Mouse (Mus musculus) CH12.LX (cell line): ENCODE data around the gene Zpbp2.

Source experiments
- CTCF ChIP-seq, 2 experiments: IDR thresholded peaks in 1 of 2; conservative IDR thresholded peaks in 1 of 2; 2 replicates each; pipeline ENCODE4 v1.5.1; 2011 to 2012; ENCODE audit warnings: low read depth in 2 of 2, low read length in 2 of 2, improper control_type of control experiment in 1 of 2, inconsistent platforms in 1 of 2, mild to moderate bottlenecking in 1 of 2, moderate library complexity in 1 of 2
- MAZ ChIP-seq: IDR thresholded peaks from 2 replicates; pipeline ENCODE4 v1.6.1; 2012; ENCODE audit warnings: low read depth, mild to moderate bottlenecking, inconsistent platforms, low read length, improper control_type of control experiment, moderate library complexity
- POLR2A ChIP-seq: IDR thresholded peaks from 2 replicates; pipeline ENCODE4 v1.6.1; 2011; ENCODE audit warnings: low read depth, mild to moderate bottlenecking, improper control_type of control experiment, low read length
- TBP ChIP-seq: conservative IDR thresholded peaks from 2 replicates; pipeline ENCODE4 v1.6.1; 2011; ENCODE audit warnings: low read depth, low read length, improper control_type of control experiment
- USF1 ChIP-seq: IDR thresholded peaks from 2 replicates; pipeline ENCODE4 v1.6.1; 2014; ENCODE audit warnings: low read depth, mild to moderate bottlenecking, inconsistent platforms, low read length, improper control_type of control experiment

DNA sequence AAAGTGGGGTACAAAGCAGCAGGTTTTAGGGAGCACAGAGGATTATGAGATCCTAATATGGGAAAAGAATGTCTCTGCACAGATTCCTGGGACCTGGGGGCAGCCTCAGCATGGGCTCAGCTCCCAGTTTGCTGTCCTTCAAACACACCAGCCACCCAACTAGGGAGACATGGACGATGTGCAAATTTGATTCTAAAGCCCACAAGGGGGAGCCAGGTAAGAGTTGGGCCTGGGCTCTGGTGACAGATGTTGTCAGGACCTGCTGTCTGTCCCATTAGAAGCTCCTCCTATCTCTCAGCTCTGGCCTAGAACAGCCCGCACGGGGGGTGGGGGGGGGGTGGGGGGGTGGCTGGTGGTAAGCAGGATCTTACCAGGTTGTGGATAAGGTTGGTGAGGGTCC is 32.7 kb downstream of the Zpbp2 start:
- TF ChIP-seq USF1 = no peak
- no peak for TF ChIP-seq POLR2A
- peak in 1 of 2 experiments; percentile 66; a peak in 2 of 4 replicates for TF ChIP-seq CTCF (conservative IDR thresholded peaks at IDR 0.05 in 1 of 2, IDR thresholded peaks at IDR 0.05 in 1 of 2; ENCODE audit: low read depth in 2 of 2, low read length in 2 of 2)
- no peak for TF ChIP-seq TBP
- no peak for TF ChIP-seq MAZ
